Mouse (Mus musculus): Measurements from ENCODE around the gene Fkbp15. TPM values are rescaled to one million over a fixed set of nuclear protein-coding genes. Genes with fewer than 3 reads are reported as not detected.

Gene Fkbp15
- polyA plus RNA-seq, 1 experiment from 2014 or later: 21.0 TPM

GRCm38 (mm10) chr4:62347605-62348328 lies 12.6 kb downstream of the Fkbp15 start:
- Histone ChIP-seq H3K36me3 (ENCODE audit: control insufficient read depth, insufficient read depth, low read length) (no peaks in the 10 kb centered on the region; the same call in 1 of the 2 replicates), H3K4me2 (ENCODE audit: low read depth) (no peak overlapping the region), H3K4me1 (ENCODE audit: control insufficient read depth, insufficient read depth, low read length) (no peaks in the 10 kb centered on the region), H3K9ac (ENCODE audit: low read length) (no peak overlapping the region), H3K27ac (ENCODE audit: low read depth, low read length) (no peak overlapping the region), H3K4me3 (ENCODE audit: low read depth, low read length) (no peak overlapping the region), H3K27me3 (ENCODE audit: control insufficient read depth, insufficient read depth, low read length) (no peaks in the 10 kb centered on the region), H3K9me3 (ENCODE audit: control insufficient read depth, low read length) (no peaks in the 10 kb centered on the region)
- DNase-seq (ENCODE audit: low spot score): no peak
- 83% methylated on average over 9 of the region's 9 CpGs for WGBS
- no peak for ATAC-seq (ENCODE audit: insufficient read depth, low FRiP score, low TSS enrichment)

DNA sequence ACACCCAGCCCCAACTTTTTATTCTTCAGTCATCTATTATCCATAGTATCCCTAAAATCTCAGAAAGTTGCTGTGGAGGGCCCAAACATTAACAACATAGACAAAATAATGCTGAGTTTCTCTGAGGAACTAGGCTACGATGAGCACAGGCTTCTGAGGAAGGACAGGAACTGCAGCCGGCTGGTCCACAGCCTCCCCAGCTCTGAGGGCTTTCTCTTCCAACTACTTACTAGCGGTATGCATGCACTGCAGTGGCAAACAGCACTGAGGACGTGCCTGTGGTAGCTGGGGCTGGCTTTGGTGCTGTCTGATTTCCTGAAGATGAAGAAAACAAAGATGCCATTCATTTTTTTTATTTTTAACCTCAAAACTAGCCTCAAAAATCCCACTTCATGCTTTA lies 14.5 kb downstream of the Fkbp15 start:
- no peaks in the 10 kb centered on the region for H3K4me1 ChIP-seq (ENCODE audit: control insufficient read depth, insufficient read depth, low read length)
- no peak overlapping the region for H3K4me2 ChIP-seq (ENCODE audit: low read depth)
- H3K9me3 ChIP-seq (ENCODE audit: control insufficient read depth, low read length): no peaks in the 10 kb centered on the region
- H3K36me3 ChIP-seq (ENCODE audit: control insufficient read depth, insufficient read depth, low read length): no peaks in the 10 kb centered on the region; the same call in 1 of the 2 replicates
- no peak overlapping the region for H3K27ac ChIP-seq (ENCODE audit: low read depth, low read length)
- no peaks in the 10 kb centered on the region for H3K27me3 ChIP-seq (ENCODE audit: control insufficient read depth, insufficient read depth, low read length)
- 94% methylated on average over 4 of the region's 4 CpGs for WGBS
- ATAC-seq (ENCODE audit: insufficient read depth, low FRiP score, low TSS enrichment) (no peak), DNase-seq (ENCODE audit: low spot score) (no peak)
- no peak overlapping the region for H3K9ac ChIP-seq (ENCODE audit: low read length)
- no peak overlapping the region for H3K4me3 ChIP-seq (ENCODE audit: low read depth, low read length)

- no peak overlapping the region for H3K9ac ChIP-seq (ENCODE audit: low read length)
- H3K27me3 ChIP-seq (ENCODE audit: control insufficient read depth, insufficient read depth, low read length): no peaks in the 10 kb centered on the region
- DNase-seq (ENCODE audit: low spot score): no peak
- 97% methylated on average over 1 of the region's 1 CpGs for WGBS
- H3K4me3 ChIP-seq (ENCODE audit: low read depth, low read length): no peak overlapping the region
- H3K27ac ChIP-seq (ENCODE audit: low read depth, low read length): no peak overlapping the region
- H3K4me1 ChIP-seq (ENCODE audit: control insufficient read depth, insufficient read depth, low read length): no peaks in the 10 kb centered on the region
- no peak for ATAC-seq (ENCODE audit: insufficient read depth, low FRiP score, low TSS enrichment)
- H3K4me2 ChIP-seq (ENCODE audit: low read depth): no peak overlapping the region
- H3K9me3 ChIP-seq (ENCODE audit: control insufficient read depth, low read length): no peaks in the 10 kb centered on the region
- no peaks in the 10 kb centered on the region; the same call in 1 of the 2 replicates for H3K36me3 ChIP-seq (ENCODE audit: control insufficient read depth, insufficient read depth, low read length)
These were observed 16.3 kb downstream of the Fkbp15 start for GRCm38 (mm10) chr4:62344000-62344399.

DNA sequence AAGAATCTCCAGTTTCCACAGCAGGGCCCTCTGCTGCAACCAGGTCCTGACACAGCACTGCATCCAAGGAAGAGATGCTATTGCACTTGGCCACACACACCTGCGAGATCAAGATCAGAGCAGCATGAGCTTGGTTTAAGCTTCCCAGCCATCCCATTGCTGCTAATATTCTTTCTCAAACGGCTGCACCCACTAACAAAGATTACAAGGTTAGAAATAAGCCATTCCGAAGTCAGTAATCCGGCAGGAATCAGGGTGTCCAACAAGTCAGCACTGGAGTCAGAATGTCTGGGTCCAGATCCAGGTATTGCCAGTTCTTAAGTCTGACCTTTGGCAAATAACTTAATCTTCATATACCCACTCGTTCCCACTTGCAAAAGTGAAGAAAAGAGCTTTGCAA lies 21.8 kb downstream of the Fkbp15 start:
- Histone ChIP-seq H3K27ac (ENCODE audit: low read depth, low read length) (no peak overlapping the region), H3K9me3 (ENCODE audit: control insufficient read depth, low read length) (no peaks in the 10 kb centered on the region), H3K4me1 (ENCODE audit: control insufficient read depth, insufficient read depth, low read length) (no peaks in the 10 kb centered on the region), H3K9ac (ENCODE audit: low read length) (no peak overlapping the region), H3K36me3 (ENCODE audit: control insufficient read depth, insufficient read depth, low read length) (0 out of 2 replicates have a peak, but pooled peaks cover 3% of the 10 kb centered on the region), H3K4me3 (ENCODE audit: low read depth, low read length) (no peak overlapping the region), H3K27me3 (ENCODE audit: control insufficient read depth, insufficient read depth, low read length) (no peaks in the 10 kb centered on the region), H3K4me2 (ENCODE audit: low read depth) (no peak overlapping the region)
- DNase-seq (ENCODE audit: low spot score) (no peak), ATAC-seq (ENCODE audit: insufficient read depth, low FRiP score, low TSS enrichment) (no peak)
- 87% methylated on average over 5 of the region's 5 CpGs for WGBS

DNA sequence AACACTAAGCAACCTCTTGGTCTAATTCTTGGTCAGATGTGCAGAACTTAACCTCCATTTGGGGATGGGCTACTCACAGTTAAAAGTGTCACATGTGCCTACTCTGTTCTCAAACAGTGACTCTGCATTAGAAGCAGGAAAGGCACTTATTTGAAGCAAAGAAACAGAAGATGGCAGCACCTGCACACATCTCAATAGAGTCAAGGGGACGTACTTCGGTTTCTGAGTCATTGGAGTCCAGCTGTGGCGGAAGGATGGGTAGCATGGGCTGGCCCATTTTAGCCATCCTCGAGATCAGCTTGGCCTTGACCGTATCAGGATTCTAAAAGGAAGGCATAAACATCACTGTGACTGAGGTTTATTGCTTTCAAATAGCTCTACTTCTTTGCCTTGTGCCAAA lies 28.4 kb downstream of the Fkbp15 start:
- WGBS: 84% methylated on average over 5 of the region's 5 CpGs
- ATAC-seq (ENCODE audit: insufficient read depth, low FRiP score, low TSS enrichment): no peak
- Histone ChIP-seq H3K27ac (ENCODE audit: low read depth, low read length) (no peak overlapping the region), H3K9me3 (ENCODE audit: control insufficient read depth, low read length) (no peaks in the 10 kb centered on the region), H3K4me3 (ENCODE audit: low read depth, low read length) (no peak overlapping the region), H3K27me3 (ENCODE audit: control insufficient read depth, insufficient read depth, low read length) (no peaks in the 10 kb centered on the region), H3K4me2 (ENCODE audit: low read depth) (no peak overlapping the region), H3K36me3 (ENCODE audit: control insufficient read depth, insufficient read depth, low read length) (no peaks in the 10 kb centered on the region), H3K4me1 (ENCODE audit: control insufficient read depth, insufficient read depth, low read length) (no peaks in the 10 kb centered on the region), H3K9ac (ENCODE audit: low read length) (no peak overlapping the region)
- DNase-seq (ENCODE audit: low spot score): no peak

DNA sequence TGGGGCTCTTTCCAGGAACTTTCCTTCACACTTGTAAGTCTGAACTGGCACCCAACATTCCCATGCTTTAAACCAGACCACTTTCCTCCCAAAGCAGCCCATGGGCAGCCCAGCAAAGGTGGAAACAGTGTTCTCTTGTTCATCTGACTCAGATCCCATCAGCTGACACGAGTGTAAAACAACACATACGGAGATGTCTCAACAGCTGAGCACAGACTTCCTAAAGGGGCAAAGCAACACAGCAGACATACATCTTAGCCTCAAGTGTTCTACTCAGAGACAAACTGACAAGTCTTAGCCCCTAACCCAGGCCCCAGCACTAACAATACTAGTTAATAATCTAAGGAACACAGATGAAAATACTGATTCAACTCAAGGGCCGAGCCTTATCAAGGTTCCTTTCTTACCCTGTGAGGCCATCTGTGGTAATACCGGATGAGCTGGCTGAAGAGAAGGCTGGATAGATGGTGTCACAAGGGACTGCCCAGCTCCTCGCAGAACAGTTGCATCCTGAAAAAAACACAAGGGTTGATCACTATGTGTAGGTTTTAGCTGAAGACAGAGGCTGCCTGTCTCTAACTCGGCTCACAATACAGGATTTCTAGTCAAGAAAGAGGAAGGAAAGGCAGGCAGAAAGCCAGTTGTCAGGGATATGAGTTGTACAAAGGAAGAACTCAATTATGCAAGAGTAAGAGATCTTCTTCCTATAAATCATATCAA lies 31.2 kb downstream of the Fkbp15 start:
- Histone ChIP-seq H3K27me3 (ENCODE audit: control insufficient read depth, insufficient read depth, low read length) (no peaks in the 10 kb centered on the region), H3K9me3 (ENCODE audit: control insufficient read depth, low read length) (no peaks in the 10 kb centered on the region), H3K4me2 (ENCODE audit: low read depth) (no peak overlapping the region), H3K36me3 (ENCODE audit: control insufficient read depth, insufficient read depth, low read length) (no peaks in the 10 kb centered on the region), H3K4me3 (ENCODE audit: low read depth, low read length) (no peak overlapping the region), H3K9ac (ENCODE audit: low read length) (no peak overlapping the region), H3K27ac (ENCODE audit: low read depth, low read length) (no peak overlapping the region), H3K4me1 (ENCODE audit: control insufficient read depth, insufficient read depth, low read length) (no peaks in the 10 kb centered on the region)
- no peak for ATAC-seq (ENCODE audit: insufficient read depth, low FRiP score, low TSS enrichment)
- DNase-seq (ENCODE audit: low spot score): no peak
- 83% methylated on average over 6 of the region's 6 CpGs for WGBS

GRCm38 (mm10) chr4:62326111-62326510 lies 34.2 kb downstream of the Fkbp15 start:
- Histone ChIP-seq H3K4me3 (ENCODE audit: low read depth, low read length) (no peak overlapping the region), H3K4me2 (ENCODE audit: low read depth) (no peak overlapping the region), H3K9me3 (ENCODE audit: control insufficient read depth, low read length) (no peaks in the 10 kb centered on the region), H3K27me3 (ENCODE audit: control insufficient read depth, insufficient read depth, low read length) (no peaks in the 10 kb centered on the region), H3K36me3 (ENCODE audit: control insufficient read depth, insufficient read depth, low read length) (peaks cover 2% of the 10 kb centered on the region; the same call in 1 of the 2 replicates), H3K9ac (ENCODE audit: low read length) (no peak overlapping the region), H3K4me1 (ENCODE audit: control insufficient read depth, insufficient read depth, low read length) (no peaks in the 10 kb centered on the region), H3K27ac (ENCODE audit: low read depth, low read length) (no peak overlapping the region)
- DNase-seq (ENCODE audit: low spot score): no peak
- no peak for ATAC-seq (ENCODE audit: insufficient read depth, low FRiP score, low TSS enrichment)

DNA sequence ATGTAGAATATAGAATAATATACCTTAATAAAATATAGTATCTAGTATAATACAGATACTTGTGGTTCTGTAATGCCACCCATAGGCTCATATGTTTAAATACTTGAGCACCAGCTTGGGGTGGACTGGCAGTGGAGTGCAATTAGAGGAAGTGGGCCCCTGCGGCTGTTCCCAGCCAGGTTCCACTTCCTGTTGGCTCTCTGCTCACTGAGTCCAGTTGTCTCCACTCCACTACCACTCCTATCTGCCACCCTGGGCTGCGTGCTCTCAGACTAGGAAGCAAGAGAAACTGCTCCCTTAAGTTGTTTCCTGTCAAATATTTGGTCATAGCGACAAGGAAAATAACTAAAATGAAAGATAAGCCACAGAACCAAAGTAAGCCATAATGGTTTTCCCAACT lies 37.7 kb downstream of the Fkbp15 start:
- Histone ChIP-seq H3K4me2 (ENCODE audit: low read depth) (no peak overlapping the region), H3K27me3 (ENCODE audit: control insufficient read depth, insufficient read depth, low read length) (no peaks in the 10 kb centered on the region), H3K27ac (ENCODE audit: low read depth, low read length) (no peak overlapping the region), H3K4me1 (ENCODE audit: control insufficient read depth, insufficient read depth, low read length) (no peaks in the 10 kb centered on the region), H3K9me3 (ENCODE audit: control insufficient read depth, low read length) (no peaks in the 10 kb centered on the region), H3K9ac (ENCODE audit: low read length) (no peak overlapping the region), H3K36me3 (ENCODE audit: control insufficient read depth, insufficient read depth, low read length) (peaks cover 2% of the 10 kb centered on the region; the same call in 1 of the 2 replicates), H3K4me3 (ENCODE audit: low read depth, low read length) (no peak overlapping the region)
- ATAC-seq (ENCODE audit: insufficient read depth, low FRiP score, low TSS enrichment): no peak
- 91% methylated on average over 3 of the region's 3 CpGs for WGBS
- DNase-seq (ENCODE audit: low spot score): no peak

- H3K4me3 ChIP-seq (ENCODE audit: low read depth, low read length): no peak overlapping the region
- DNase-seq (ENCODE audit: low spot score): no peak
- H3K36me3 ChIP-seq (ENCODE audit: control insufficient read depth, insufficient read depth, low read length): no peaks in the 10 kb centered on the region; the same call in 1 of the 2 replicates
- H3K9me3 ChIP-seq (ENCODE audit: control insufficient read depth, low read length): no peaks in the 10 kb centered on the region
- H3K4me1 ChIP-seq (ENCODE audit: control insufficient read depth, insufficient read depth, low read length): no peaks in the 10 kb centered on the region
- no peak overlapping the region for H3K27ac ChIP-seq (ENCODE audit: low read depth, low read length)
- no peak for ATAC-seq (ENCODE audit: insufficient read depth, low FRiP score, low TSS enrichment)
- H3K9ac ChIP-seq (ENCODE audit: low read length): no peak overlapping the region
- 64% methylated on average over 1 of the region's 1 CpGs for WGBS
- no peak overlapping the region for H3K4me2 ChIP-seq (ENCODE audit: low read depth)
- H3K27me3 ChIP-seq (ENCODE audit: control insufficient read depth, insufficient read depth, low read length): no peaks in the 10 kb centered on the region
These were observed 42.1 kb downstream of the Fkbp15 start for GRCm38 (mm10) chr4:62318294-62318693.

All from neural tube, embryonic 11.5 days (tissue).